In genomic region chr10:79669576-79670057, GRCm38 (mm10) we compare ENCODE assay signal across 8 mouse cellular contexts. TPM values are rescaled to one million over a fixed set of nuclear protein-coding genes. Genes with fewer than 3 reads are reported as not detected.
DNase-seq lines count a peak whose midpoint lies in the region; ATAC-seq and TF ChIP-seq lines count a peak whose summit lies in the region.

No protein-coding gene starts in this region.

- peak overlapping the region; percentile 78 for H3K9ac ChIP-seq in lung, embryonic 14.5 days

- peak; percentile 62 for ATAC-seq in lung, embryonic 14.5 days (ENCODE audit: insufficient read depth)

- WGBS in forebrain, embryonic 10.5 days: under 1% methylated on average over 47 of the region's 47 CpGs
- under 1% methylated on average over 47 of the region's 47 CpGs for WGBS in lung, embryonic 14.5 days

- peak overlapping the region; percentile 96 for H3K4me2 ChIP-seq in lung, embryonic 14.5 days

- H3K4me1 ChIP-seq in E14TG2a.4 (replicated peaks; ENCODE audit: low read depth, low read length): peaks cover 57% of the 10 kb centered on the region
- H3K4me1 ChIP-seq in forebrain, embryonic 10.5 days: peaks cover 31% of the 10 kb centered on the region
- peaks cover 9% of the 10 kb centered on the region for H3K4me1 ChIP-seq in lung, embryonic 14.5 days (ENCODE audit: insufficient read depth)

- peak overlapping the region; percentile 100 for H3K4me3 ChIP-seq in E14TG2a.4 (replicated peaks; ENCODE audit: low read length)
- peak overlapping the region; percentile 93 for H3K4me3 ChIP-seq in forebrain, embryonic 10.5 days
- peak overlapping the region; percentile 97 for H3K4me3 ChIP-seq in lung, embryonic 14.5 days (ENCODE audit: low read depth, low read length)

- H3K27ac ChIP-seq in forebrain, embryonic 10.5 days: peak overlapping the region; percentile 97
- H3K27ac ChIP-seq in lung, embryonic 14.5 days (ENCODE audit: low read depth): peak overlapping the region; percentile 93

- peaks cover 27% of the 10 kb centered on the region for H3K36me3 ChIP-seq in E14TG2a.4 (ENCODE audit: insufficient read depth, low read length)
- peaks cover 30% of the 10 kb centered on the region for H3K36me3 ChIP-seq in forebrain, embryonic 10.5 days (replicated peaks)
- H3K36me3 ChIP-seq in lung, embryonic 14.5 days (ENCODE audit: insufficient read depth): no peaks in the 10 kb centered on the region

- DNase-seq in c-Kit-positive CD71-negative TER-119-negative erythroid progenitor cells, embryonic 14.5 days (ENCODE audit: low read depth): peak; percentile 43
- DNase-seq in forebrain, embryonic 10.5 days (ENCODE audit: extremely low spot score, low spot score): peak; percentile 86
- DNase-seq in heart, postnatal 10 days: peak; percentile 78 to 79
- DNase-seq in kidney, postnatal 4 days: peak; percentile 85 to 88
- DNase-seq in lung, embryonic 14.5 days: peak; percentile 87
- peak; percentile 57 for DNase-seq in ovary, postnatal 10 days (ENCODE audit: low spot score)
- peak; percentile 66 for DNase-seq in thymus, postnatal 0 days (ENCODE audit: low spot score)

- intact Hi-C loops in heart, postnatal 10 days (cut with DNase I): no loop called here

- no peaks in the 10 kb centered on the region for H3K27me3 ChIP-seq in E14TG2a.4 (ENCODE audit: insufficient read depth, low read length)
- H3K27me3 ChIP-seq in forebrain, embryonic 10.5 days (ENCODE audit: poor library complexity, severe bottlenecking): no peaks in the 10 kb centered on the region
- H3K27me3 ChIP-seq in lung, embryonic 14.5 days (ENCODE audit: insufficient read depth, low read length): no peaks in the 10 kb centered on the region

- H3K9me3 ChIP-seq in E14TG2a.4 (ENCODE audit: low read length): no peaks in the 10 kb centered on the region
- no peaks in the 10 kb centered on the region for H3K9me3 ChIP-seq in forebrain, embryonic 10.5 days
- H3K9me3 ChIP-seq in lung, embryonic 14.5 days (ENCODE audit: low read depth, low read length): no peaks in the 10 kb centered on the region

- TF ChIP-seq CTCF in E14TG2a.4 (conservative IDR thresholded peaks at IDR 0.05; ENCODE audit: low read length): no peak
- TF ChIP-seq CTCF in lung, embryonic 14.5 days (IDR thresholded peaks at IDR 0.05; ENCODE audit: low read depth): no peak

RNA-seq across cellular contexts. Expression of gene Tpgs1, which starts 0.4 kb away (rescaled TPM):
- polyA plus RNA-seq in forebrain, embryonic 10.5 days (2016; fragmentation: Nextera tagmentation; extraction: Ambion mirVana): 59.7 and 63.8 TPM in 2 replicates
- total RNA-seq in heart, postnatal 10 days (2021): 10 to 100 TPM; 24.3 to 24.4 TPM
- polyA plus RNA-seq in lung, embryonic 14.5 days (2014; fragmentation: Nextera tagmentation; extraction: Ambion mirVana): 56.4 and 62.4 TPM in 2 replicates
- 56.0 and 58.2 TPM in 2 replicates for polyA plus RNA-seq in thymus, postnatal 0 days (2015; fragmentation: Nextera tagmentation; extraction: Ambion mirVana)

RNA-seq across cellular contexts. Expression of gene Madcam1, which starts 5.3 kb away (rescaled TPM):
- polyA plus RNA-seq in forebrain, embryonic 10.5 days (2016; fragmentation: Nextera tagmentation; extraction: Ambion mirVana): 0.90 and 1.5 TPM in 2 replicates
- total RNA-seq in heart, postnatal 10 days (2021): under 1 TPM; 0.24 to 0.60 TPM
- polyA plus RNA-seq in lung, embryonic 14.5 days (2014; fragmentation: Nextera tagmentation; extraction: Ambion mirVana): 0.93 and 1.2 TPM in 2 replicates
- 2.4 and 3.4 TPM in 2 replicates for polyA plus RNA-seq in thymus, postnatal 0 days (2015; fragmentation: Nextera tagmentation; extraction: Ambion mirVana)

RNA-seq across cellular contexts. Expression of gene Cdc34, which starts 12.4 kb away (rescaled TPM):
- 253 and 264 TPM in 2 replicates for polyA plus RNA-seq in forebrain, embryonic 10.5 days (2016; fragmentation: Nextera tagmentation; extraction: Ambion mirVana)
- total RNA-seq in heart, postnatal 10 days (2021): 100 to 1,000 TPM; 152 to 159 TPM
- 88.2 and 92.9 TPM in 2 replicates for polyA plus RNA-seq in lung, embryonic 14.5 days (2014; fragmentation: Nextera tagmentation; extraction: Ambion mirVana)
- 138 and 141 TPM in 2 replicates for polyA plus RNA-seq in thymus, postnatal 0 days (2015; fragmentation: Nextera tagmentation; extraction: Ambion mirVana)

RNA-seq across cellular contexts. Expression of gene Gzmm, which starts 19.2 kb away (rescaled TPM):
- polyA plus RNA-seq in forebrain, embryonic 10.5 days (2016; fragmentation: Nextera tagmentation; extraction: Ambion mirVana): 0.84 and 1.0 TPM in 2 replicates
- 1 to 10 TPM; 3.8 to 4.3 TPM for total RNA-seq in heart, postnatal 10 days (2021)
- polyA plus RNA-seq in lung, embryonic 14.5 days (2014; fragmentation: Nextera tagmentation; extraction: Ambion mirVana): 0.24 and 0.84 TPM in 2 replicates
- polyA plus RNA-seq in thymus, postnatal 0 days (2015; fragmentation: Nextera tagmentation; extraction: Ambion mirVana): 0.35 and 0.48 TPM in 2 replicates

RNA-seq across cellular contexts. Expression of gene Odf3l2, which starts 24.1 kb away (rescaled TPM):
- not detected in 2 replicates for polyA plus RNA-seq in forebrain, embryonic 10.5 days (2016; fragmentation: Nextera tagmentation; extraction: Ambion mirVana)
- not detected for total RNA-seq in heart, postnatal 10 days (2021)
- polyA plus RNA-seq in lung, embryonic 14.5 days (2014; fragmentation: Nextera tagmentation; extraction: Ambion mirVana): not detected in 2 replicates
- 0.10 TPM in 1 of 2 replicates, not detected in the other for polyA plus RNA-seq in thymus, postnatal 0 days (2015; fragmentation: Nextera tagmentation; extraction: Ambion mirVana)

Comparison
In these comparisons a context has a peak if more than half of its experiments do, and no peak if none do; other contexts are left out.
1. Peak in every context shown above with its lines: DNase-seq, ATAC-seq, H3K4me3 ChIP-seq and H3K27ac ChIP-seq.